Mouse (Mus musculus) adipocyte (in vitro differentiated cells): Measurements from ENCODE around the gene Sspo.

Experiments used
- DNase-seq: peaks from one replicate; pipeline ENCODE4 v3.0.0-alpha.2; 2016; ENCODE audit warnings: low spot score

Sspo gene

GRCm38 (mm10) chr6:48539860-48540259 is 91.8 kb downstream of the Sspo start:
- no peak for DNase-seq

GRCm38 (mm10) chr6:48540721-48541120 is 92.7 kb downstream of the Sspo start:
- no peak for DNase-seq

GRCm38 (mm10) chr6:48541560-48542450 is 93.8 kb downstream of the Sspo start:
- DNase-seq = peak; percentile 99

- no peak for DNase-seq
Measured at GRCm38 (mm10) chr6:48542631-48543030, 94.6 kb downstream of the Sspo start.

GRCm38 (mm10) chr6:48545251-48545650 is 97.2 kb downstream of the Sspo start:
- DNase-seq = peak; percentile 79

- peak; percentile 76 for DNase-seq
Measured at GRCm38 (mm10) chr6:48546271-48546670, 98.2 kb downstream of the Sspo start.

GRCm38 (mm10) chr6:48546858-48547257 is 98.8 kb downstream of the Sspo start:
- DNase-seq = peak; percentile 98

- DNase-seq = peak; percentile 47
Measured at GRCm38 (mm10) chr6:48548314-48548713, 100.3 kb downstream of the Sspo start.
